Mouse (Mus musculus): ENCODE results near the gene Snx12. TPM values are rescaled to one million over a fixed set of nuclear protein-coding genes. Genes with fewer than 3 reads are reported as not detected.

Snx12 gene
- polyA plus RNA-seq, 1 experiment from 2014 or later, result 44.9 TPM

DNA sequence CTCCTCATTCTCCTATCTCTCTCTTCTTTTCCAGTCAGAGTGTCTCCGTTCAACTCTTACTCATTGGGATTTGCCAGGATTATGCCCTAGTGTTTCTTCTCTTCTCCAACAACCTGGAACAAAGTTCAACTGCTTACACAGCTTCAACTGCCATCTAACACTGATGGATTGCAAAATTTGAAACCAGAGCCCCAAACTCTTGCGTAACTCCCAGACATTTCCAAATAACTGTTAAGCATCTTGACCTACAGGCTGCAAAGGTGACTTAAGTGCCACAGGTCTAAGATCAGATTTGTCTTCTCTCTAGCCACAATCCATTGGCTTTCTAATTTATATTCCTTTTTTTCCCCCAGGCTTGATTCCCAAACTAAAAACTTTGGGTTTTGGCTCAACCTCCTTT is 64.9 kb downstream of the Snx12 start:
- WGBS, result 68% methylated on average over 2 of the region's 2 CpGs
- H3K27me3 ChIP-seq (replicated peaks; ENCODE audit: control insufficient read depth, insufficient read depth, low read length), result no peaks in the 10 kb centered on the region
- no peak overlapping the region for H3K4me2 ChIP-seq (replicated peaks; ENCODE audit: low read depth)

DNA sequence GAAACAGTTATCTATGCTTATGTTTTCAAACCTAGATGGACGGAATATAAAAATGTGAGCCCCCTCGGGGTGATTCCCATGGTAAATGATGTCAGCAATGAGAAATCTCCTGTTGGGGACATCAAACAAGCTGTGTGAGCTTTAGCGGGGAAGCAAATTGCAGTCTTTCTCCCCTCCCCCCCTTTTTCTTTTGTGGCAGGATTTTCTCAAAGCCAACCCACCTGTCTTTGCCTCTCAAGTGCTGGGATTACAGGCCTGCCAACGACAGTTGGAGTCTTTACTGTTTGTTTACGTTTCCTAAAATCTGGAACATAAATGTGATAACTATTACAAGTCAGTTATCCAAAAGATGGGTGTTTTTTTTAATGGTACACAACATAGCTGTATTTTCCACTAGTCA is 66.0 kb downstream of the Snx12 start:
- TF ChIP-seq CTCF (IDR thresholded peaks at IDR 0.05; ENCODE audit: low read depth), result no peak
- no peak overlapping the region for H3K27ac ChIP-seq (ENCODE audit: low read depth, low read length)
- 39% methylated on average over 5 of the region's 5 CpGs for WGBS
- H3K9me3 ChIP-seq (ENCODE audit: control insufficient read depth), result no peaks in the 10 kb centered on the region
- ATAC-seq, result no peak
- no peaks in the 10 kb centered on the region for H3K36me3 ChIP-seq (ENCODE audit: control insufficient read depth, insufficient read depth)
- no peaks in the 10 kb centered on the region for H3K4me1 ChIP-seq (replicated peaks; ENCODE audit: control insufficient read depth, insufficient read depth, low read length)
- no peaks in the 10 kb centered on the region for H3K27me3 ChIP-seq (replicated peaks; ENCODE audit: control insufficient read depth, insufficient read depth, low read length)
- no peak overlapping the region for H3K4me3 ChIP-seq (ENCODE audit: low read depth, low read length)
- no peak overlapping the region for H3K4me2 ChIP-seq (replicated peaks; ENCODE audit: low read depth)
- no peak overlapping the region for H3K9ac ChIP-seq (ENCODE audit: low read depth, low read length)

More for the DNA sequence above, 64.9 kb downstream of the Snx12 start:
- Histone ChIP-seq H3K4me1 (replicated peaks; ENCODE audit: control insufficient read depth, insufficient read depth, low read length) (no peaks in the 10 kb centered on the region), H3K27ac (ENCODE audit: low read depth, low read length) (no peak overlapping the region), H3K36me3 (ENCODE audit: control insufficient read depth, insufficient read depth) (no peaks in the 10 kb centered on the region), H3K4me3 (ENCODE audit: low read depth, low read length) (no peak overlapping the region), H3K9me3 (ENCODE audit: control insufficient read depth) (no peaks in the 10 kb centered on the region), H3K9ac (ENCODE audit: low read depth, low read length) (no peak overlapping the region)
- no peak for TF ChIP-seq CTCF (IDR thresholded peaks at IDR 0.05; ENCODE audit: low read depth)
- no peak for ATAC-seq

DNA sequence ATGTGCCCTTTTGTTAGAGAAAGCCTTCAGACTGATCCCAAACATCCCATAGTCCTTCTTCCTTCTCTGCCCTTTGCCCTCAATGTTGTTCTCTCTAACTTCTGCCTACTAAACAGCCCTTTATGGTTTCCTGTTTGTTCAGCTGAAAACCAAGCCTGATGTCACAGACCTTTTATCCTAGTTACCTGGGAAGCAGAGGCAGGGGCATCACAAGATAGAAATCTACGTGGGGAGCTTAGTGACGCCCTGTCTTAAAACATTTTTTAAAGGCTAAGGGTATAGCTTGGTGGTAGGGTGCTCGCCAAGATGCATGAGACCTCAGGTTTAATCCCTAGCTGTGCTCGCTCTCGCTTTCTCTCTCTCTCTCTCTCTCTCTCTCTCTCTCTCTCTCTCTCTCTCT is 74.9 kb downstream of the Snx12 start:
- 59% methylated on average over 5 of the region's 5 CpGs for WGBS
- no peak for TF ChIP-seq CTCF (IDR thresholded peaks at IDR 0.05; ENCODE audit: low read depth)

DNA sequence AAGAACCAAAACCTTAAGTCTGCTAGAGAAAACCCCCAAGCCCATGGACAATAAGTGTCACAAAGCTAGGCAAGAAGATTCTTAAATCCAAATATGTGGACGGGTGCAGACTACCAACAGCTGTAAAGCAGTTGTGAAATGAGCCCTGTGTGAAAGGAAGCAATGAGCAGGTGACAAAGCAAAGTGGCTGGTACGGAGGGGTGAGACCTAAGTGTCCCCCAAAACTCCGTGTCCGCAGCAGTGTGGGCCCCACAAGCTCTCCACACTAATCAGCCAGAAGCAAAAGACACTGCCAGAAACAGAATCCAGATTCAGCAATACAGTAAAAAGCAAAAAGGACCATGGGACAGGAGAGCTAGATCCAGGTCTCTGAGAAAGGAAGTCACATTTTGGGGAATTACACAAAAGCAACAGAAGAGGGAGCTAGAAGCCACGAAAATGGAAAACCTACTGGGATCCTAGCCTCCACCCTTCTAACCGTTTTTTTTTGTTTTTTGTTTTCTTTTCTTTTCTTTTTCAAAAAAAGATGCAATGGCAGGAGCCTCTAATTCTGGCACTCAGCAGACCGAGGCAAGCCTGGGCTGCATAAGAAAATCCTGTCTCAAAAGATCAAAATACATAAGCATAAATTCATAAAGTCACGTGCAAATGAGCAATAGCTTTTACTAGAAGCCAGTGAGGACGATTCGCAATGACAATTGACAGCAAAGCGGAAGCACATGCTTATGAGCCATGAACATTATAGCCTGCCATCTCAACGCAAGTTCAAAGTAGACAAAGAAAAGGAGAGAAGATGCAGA is 90.2 kb downstream of the Snx12 start:
- H3K36me3 ChIP-seq (ENCODE audit: control insufficient read depth, insufficient read depth), result no peaks in the 10 kb centered on the region
- no peak overlapping the region for H3K27ac ChIP-seq (ENCODE audit: low read depth, low read length)
- ATAC-seq, result 0 out of 2 replicates have a peak, but pooled peaks have one; percentile 4
- H3K4me2 ChIP-seq (replicated peaks; ENCODE audit: low read depth), result no peak overlapping the region; the same call in 1 of the 2 replicates
- no peak overlapping the region for H3K4me3 ChIP-seq (ENCODE audit: low read depth, low read length)
- H3K4me1 ChIP-seq (replicated peaks; ENCODE audit: control insufficient read depth, insufficient read depth, low read length), result no peaks in the 10 kb centered on the region
- H3K27me3 ChIP-seq (replicated peaks; ENCODE audit: control insufficient read depth, insufficient read depth, low read length), result no peaks in the 10 kb centered on the region
- peak; percentile 70 for TF ChIP-seq CTCF (IDR thresholded peaks at IDR 0.05; ENCODE audit: low read depth)
- 36% methylated on average over 12 of the region's 12 CpGs for WGBS
- no peaks in the 10 kb centered on the region for H3K9me3 ChIP-seq (ENCODE audit: control insufficient read depth)
- H3K9ac ChIP-seq (ENCODE audit: low read depth, low read length), result no peak overlapping the region

More for the DNA sequence above, 74.9 kb downstream of the Snx12 start:
- H3K4me1 ChIP-seq (replicated peaks; ENCODE audit: control insufficient read depth, insufficient read depth, low read length), result no peaks in the 10 kb centered on the region
- H3K4me2 ChIP-seq (replicated peaks; ENCODE audit: low read depth), result no peak overlapping the region
- no peaks in the 10 kb centered on the region for H3K36me3 ChIP-seq (ENCODE audit: control insufficient read depth, insufficient read depth)
- no peak for ATAC-seq
- H3K9ac ChIP-seq (ENCODE audit: low read depth, low read length), result no peak overlapping the region
- no peaks in the 10 kb centered on the region for H3K9me3 ChIP-seq (ENCODE audit: control insufficient read depth)
- H3K27me3 ChIP-seq (replicated peaks; ENCODE audit: control insufficient read depth, insufficient read depth, low read length), result no peaks in the 10 kb centered on the region
- H3K4me3 ChIP-seq (ENCODE audit: low read depth, low read length), result no peak overlapping the region
- H3K27ac ChIP-seq (ENCODE audit: low read depth, low read length), result no peak overlapping the region

DNA sequence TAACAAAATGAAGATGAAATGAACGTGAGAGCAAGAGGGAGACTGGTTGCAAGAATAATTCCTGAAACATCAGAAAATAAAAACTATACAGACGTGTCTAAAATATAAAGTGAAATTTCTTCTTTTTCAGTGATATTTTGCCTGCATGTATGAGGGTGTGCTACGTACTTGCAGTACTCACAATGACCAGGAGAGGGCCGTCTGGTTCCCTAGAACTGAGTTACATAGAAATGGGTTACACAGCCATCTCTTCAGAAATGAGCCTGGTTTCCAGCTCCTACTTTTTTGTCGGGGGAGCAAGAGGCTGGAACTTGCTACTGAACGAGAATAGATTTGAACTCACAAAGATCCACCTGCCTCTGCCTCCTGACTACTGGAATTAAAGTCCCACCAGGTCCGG is 91.4 kb downstream of the Snx12 start:
- Histone ChIP-seq H3K4me3 (ENCODE audit: low read depth, low read length) (no peak overlapping the region), H3K9ac (ENCODE audit: low read depth, low read length) (no peak overlapping the region), H3K27me3 (replicated peaks; ENCODE audit: control insufficient read depth, insufficient read depth, low read length) (no peaks in the 10 kb centered on the region), H3K36me3 (ENCODE audit: control insufficient read depth, insufficient read depth) (no peaks in the 10 kb centered on the region), H3K9me3 (ENCODE audit: control insufficient read depth) (no peaks in the 10 kb centered on the region), H3K4me2 (replicated peaks; ENCODE audit: low read depth) (no peak overlapping the region), H3K4me1 (replicated peaks; ENCODE audit: control insufficient read depth, insufficient read depth, low read length) (no peaks in the 10 kb centered on the region), H3K27ac (ENCODE audit: low read depth, low read length) (no peak overlapping the region)
- 25% methylated on average over 7 of the region's 7 CpGs for WGBS
- ATAC-seq, result no peak
- TF ChIP-seq CTCF (IDR thresholded peaks at IDR 0.05; ENCODE audit: low read depth), result peak; percentile 76

DNA sequence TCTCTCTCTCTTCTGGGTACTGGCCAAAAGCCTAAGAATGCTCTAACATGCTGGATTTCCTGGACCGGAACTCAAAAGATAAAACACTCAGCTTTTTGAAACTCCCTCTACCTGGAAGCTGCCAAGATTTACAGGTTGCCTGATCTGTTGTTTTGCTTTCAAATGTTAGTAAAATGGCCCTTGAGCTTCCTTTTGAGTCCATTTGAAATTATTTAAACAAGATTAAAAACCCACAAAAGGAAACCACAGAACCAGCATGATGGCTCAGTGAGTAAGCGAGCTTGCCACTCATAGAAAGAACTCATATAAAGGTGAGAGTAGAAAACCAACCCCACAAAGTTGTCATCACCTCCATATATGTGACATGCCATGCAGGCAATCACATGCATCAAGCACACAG is 93.8 kb downstream of the Snx12 start:
- H3K9ac ChIP-seq (ENCODE audit: low read depth, low read length), result no peak overlapping the region
- H3K4me2 ChIP-seq (replicated peaks; ENCODE audit: low read depth), result no peak overlapping the region
- 74% methylated on average over 2 of the region's 2 CpGs for WGBS
- no peak overlapping the region for H3K4me3 ChIP-seq (ENCODE audit: low read depth, low read length)
- H3K4me1 ChIP-seq (replicated peaks; ENCODE audit: control insufficient read depth, insufficient read depth, low read length), result no peaks in the 10 kb centered on the region
- no peak for TF ChIP-seq CTCF (IDR thresholded peaks at IDR 0.05; ENCODE audit: low read depth)
- no peaks in the 10 kb centered on the region for H3K27me3 ChIP-seq (replicated peaks; ENCODE audit: control insufficient read depth, insufficient read depth, low read length)
- no peak overlapping the region for H3K27ac ChIP-seq (ENCODE audit: low read depth, low read length)
- ATAC-seq, result no peak
- no peaks in the 10 kb centered on the region for H3K9me3 ChIP-seq (ENCODE audit: control insufficient read depth)
- H3K36me3 ChIP-seq (ENCODE audit: control insufficient read depth, insufficient read depth), result no peaks in the 10 kb centered on the region
